Mouse (Mus musculus) lung, postnatal 36 days (tissue): ENCODE data around the gene Asb4.

Experiments
- DNase-seq: peaks from one replicate; pipeline ENCODE4 v3.0.0; 2022; ENCODE audit warnings: mixed read lengths

Gene Asb4

GRCm38 (mm10) chr6:5394971-5395370 lies 11.8 kb downstream of the Asb4 start:
- DNase-seq = no peak

DNA sequence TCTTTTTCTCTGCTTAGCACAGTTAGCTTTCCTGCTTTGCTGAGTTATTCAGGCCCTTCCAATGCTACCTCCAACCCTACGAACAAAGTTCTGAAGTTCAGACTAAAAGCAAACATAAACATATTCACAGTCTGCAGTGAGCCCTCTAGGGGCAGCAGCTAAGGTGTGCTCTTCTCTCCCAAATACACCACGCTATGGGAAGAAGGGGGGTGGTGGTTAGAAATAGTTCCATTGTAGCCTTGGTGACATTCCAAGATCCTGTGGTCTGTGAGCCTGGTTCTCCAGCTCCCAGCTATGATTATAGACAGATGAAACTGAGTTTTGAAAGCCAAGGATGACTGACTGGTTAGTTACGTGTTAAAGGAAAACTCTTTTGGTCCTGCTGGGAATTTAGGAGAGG lies 13.6 kb downstream of the Asb4 start:
- DNase-seq = no peak

GRCm38 (mm10) chr6:5401394-5401793 lies 18.2 kb downstream of the Asb4 start:
- peak; percentile 83 for DNase-seq

GRCm38 (mm10) chr6:5403095-5403815 lies 20.1 kb downstream of the Asb4 start:
- no peak for DNase-seq

GRCm38 (mm10) chr6:5404016-5404415 lies 20.8 kb downstream of the Asb4 start:
- DNase-seq = no peak

- DNase-seq = no peak
Measured at GRCm38 (mm10) chr6:5408451-5409177, 25.4 kb downstream of the Asb4 start.

GRCm38 (mm10) chr6:5409676-5410075 lies 26.5 kb downstream of the Asb4 start:
- no peak for DNase-seq

DNA sequence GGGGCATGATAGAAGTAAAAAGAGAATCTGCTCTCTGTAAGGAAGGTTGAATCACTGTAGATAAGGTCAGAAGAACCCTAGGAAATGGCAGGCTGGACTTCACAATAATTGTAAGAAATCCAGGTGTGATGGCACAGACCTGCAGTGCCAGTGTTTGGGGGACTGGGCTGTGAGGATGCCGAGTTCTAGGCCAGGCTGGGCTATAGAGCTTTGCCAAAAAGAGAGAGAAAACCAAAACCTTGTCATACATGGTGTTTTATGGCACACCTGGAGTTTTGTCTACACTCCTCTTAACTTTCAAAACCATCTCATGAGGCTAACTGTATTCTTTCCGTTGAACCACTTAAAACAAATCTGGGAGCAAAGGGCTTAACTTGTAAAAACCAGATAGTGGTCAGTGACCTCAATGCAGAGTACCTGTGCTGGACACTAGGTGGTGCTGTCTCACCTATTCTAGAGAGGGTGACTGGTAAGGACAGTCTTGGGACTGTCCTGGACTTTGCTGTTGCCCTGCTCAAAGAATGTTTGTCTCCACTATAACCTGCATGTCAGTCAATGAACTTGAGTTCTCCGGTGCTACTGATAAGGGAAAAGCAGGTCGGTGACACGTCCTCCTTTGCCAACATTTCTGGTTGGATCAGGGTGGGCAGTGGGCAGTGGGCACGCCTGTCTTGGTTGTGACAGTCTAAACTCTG lies 27.7 kb downstream of the Asb4 start:
- peak; percentile 87 for DNase-seq

GRCm38 (mm10) chr6:5413282-5413681 lies 30.1 kb downstream of the Asb4 start:
- DNase-seq = peak; percentile 63

GRCm38 (mm10) chr6:5421442-5421841 lies 38.3 kb downstream of the Asb4 start:
- DNase-seq = no peak

DNA sequence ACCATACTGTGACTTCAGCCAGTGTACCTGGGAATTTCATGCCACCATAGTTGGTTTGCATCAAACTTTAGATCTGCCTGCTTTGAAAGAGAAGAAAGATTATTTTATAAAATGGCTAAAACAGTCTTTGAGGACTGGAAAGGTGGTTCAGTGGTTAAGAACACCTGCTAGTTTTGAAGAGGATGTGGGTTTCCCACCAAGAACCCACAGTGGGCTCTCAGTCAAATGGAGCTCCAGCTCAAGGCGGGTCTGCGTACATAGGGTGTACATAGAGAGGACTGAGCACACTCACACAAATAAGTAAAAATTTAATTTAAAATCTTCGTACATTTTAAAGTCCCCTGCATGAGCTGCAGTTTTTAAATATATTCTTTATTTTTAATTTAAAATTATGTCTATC lies 39.2 kb downstream of the Asb4 start:
- DNase-seq = no peak

GRCm38 (mm10) chr6:5423594-5423993 lies 40.4 kb downstream of the Asb4 start:
- no peak for DNase-seq

DNA sequence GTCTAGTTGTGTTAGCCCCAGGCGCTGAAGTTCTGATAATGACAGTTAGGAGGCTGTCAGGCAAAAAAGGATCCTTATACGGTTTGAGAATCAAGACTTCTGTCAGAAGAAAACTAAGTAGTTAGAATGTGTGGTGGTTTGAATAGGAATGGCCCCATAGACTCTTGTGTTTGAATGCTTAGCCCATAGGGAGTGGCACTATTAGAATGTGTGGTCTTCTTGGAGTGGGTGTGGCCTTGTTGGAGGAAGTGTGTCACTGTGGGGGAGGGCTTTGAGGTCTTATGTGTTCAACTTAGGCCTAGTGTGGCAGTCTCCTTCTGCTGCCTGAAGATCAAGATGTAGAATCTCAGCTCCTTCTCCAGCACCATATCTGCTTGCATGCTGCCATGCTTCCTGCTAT lies 43.8 kb downstream of the Asb4 start:
- no peak for DNase-seq

- DNase-seq = no peak
Measured at GRCm38 (mm10) chr6:5429562-5429961, 46.4 kb downstream of the Asb4 start.

DNA sequence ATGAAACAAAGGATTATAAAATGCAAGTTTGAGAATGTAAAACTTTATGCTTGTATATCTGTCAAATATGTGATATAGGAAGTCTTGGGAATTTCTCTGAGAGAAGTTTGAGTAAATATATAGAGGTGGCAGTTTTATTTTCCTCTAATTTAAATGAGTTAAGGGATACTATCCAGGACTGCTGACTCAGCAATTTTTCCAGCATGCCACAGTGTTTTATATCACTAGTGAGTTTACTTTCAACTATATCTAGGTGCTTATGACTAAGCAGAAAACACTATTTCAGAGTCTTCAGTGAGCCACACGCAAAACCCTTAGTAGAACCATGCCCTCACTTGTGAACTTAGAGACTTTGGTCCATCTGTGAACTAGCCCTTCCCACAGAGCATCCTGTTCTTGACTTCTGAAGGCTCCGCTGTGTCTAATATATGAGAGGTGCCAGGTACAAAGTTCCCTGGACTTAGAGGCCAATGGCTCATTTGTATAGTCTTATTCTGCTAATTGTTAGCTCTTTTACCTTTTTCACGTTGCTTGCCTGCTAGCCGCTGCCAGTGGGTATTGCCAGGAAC lies 46.9 kb downstream of the Asb4 start:
- DNase-seq = no peak

DNA sequence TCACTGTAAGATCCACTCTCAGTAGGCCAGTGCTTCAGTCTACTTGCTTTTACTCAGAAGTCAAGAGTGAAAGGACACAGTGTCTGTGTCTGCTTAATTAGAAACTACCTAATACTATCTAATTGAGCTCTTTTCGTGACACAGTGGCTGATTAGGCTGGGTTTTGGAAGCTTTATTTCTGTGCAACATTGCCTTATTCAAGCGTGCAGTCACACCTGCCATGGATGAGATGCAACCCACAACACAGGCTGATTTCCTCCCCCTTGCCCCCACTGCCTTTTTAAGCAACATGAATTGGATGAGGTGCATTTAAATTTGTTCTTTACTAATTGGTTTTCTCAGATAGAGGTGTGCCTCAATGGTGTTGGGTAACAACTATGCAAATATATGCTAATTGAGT lies 50.7 kb downstream of the Asb4 start:
- no peak for DNase-seq

GRCm38 (mm10) chr6:5437757-5438156 lies 54.6 kb downstream of the Asb4 start:
- DNase-seq = no peak

DNA sequence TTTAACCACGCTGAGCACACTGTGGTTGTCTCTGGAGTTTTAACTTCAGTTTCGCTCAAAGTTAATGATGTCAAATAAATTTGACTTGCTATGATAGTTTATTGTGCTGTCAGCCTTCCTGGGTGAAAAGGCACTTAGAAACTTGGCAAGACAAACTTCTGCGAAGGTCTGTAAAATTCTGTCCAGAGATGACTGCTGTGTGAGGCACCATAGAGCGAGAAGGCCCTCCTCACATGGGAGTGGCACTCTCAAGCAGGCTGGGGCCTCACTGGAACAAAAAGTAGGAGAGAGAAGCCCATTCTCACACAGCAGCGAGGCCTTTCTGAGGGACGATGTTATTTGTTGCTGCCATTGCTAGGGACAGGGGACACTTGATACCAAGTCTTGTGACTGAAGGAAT lies 58.0 kb downstream of the Asb4 start:
- no peak for DNase-seq

- DNase-seq = peak; percentile 63
Measured at GRCm38 (mm10) chr6:5442316-5443085, 59.3 kb downstream of the Asb4 start.

DNA sequence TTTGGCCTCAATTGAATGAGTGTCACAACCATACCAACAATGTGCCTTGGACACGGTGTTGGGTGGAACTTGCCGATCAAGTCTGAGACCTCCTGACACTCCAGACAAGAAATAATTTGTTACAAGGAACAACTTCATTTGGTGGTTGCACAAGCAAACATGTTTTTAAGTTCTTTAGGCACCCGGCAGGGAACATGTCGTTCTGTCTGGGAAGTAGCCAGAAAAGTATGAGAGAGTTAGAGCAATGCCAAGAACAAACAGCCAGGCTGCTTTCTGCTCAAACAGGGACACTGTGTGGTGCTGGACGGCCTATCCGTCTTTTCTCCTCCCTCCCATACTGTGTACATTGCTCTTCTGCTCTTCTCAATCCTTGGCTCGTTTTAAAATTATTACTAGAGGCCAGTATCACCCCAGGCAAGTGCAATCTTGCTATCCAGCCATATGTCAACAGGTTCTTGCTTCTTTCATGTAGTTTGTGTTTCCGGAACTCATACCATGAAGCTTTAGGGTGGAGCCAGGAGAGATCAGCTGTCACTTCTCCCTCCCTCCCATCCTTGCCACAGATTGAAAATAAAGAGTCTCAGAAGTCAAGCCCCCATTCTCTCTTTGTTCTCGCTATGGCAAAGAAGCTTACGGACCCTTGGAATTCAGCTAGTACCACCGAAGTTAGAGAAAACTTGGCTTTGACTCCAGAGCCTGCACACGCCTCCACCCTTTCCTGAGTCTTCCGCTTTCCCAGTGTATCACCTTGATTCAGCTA lies 60.1 kb downstream of the Asb4 start:
- DNase-seq = peak; percentile 85

DNA sequence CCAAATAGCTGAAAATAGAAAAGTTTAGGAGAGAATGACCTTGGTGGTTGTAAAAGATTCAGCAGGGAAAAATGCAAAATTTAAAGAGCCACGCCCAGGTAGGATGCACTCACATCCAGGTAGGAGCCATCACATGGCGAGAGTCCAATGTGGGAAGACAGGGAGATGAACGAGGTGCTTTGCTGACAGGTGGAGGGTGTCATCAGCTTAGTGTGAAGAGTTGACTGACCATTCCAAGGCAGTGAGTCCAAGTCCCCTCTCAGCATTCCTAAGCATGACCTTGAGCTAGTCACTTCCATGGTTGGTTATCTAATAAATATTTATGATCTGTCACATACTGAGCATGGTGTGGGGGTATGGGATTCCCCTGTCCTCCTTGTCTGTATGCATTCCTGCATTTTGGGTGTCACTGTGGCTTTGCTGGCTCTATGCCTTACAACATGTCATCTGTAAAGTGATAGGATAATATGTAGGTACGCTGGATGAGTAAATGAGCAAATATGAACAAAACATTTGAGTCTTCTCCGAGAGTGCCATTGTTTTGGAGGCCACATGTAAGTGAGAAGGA lies 61.2 kb downstream of the Asb4 start:
- DNase-seq = no peak

DNA sequence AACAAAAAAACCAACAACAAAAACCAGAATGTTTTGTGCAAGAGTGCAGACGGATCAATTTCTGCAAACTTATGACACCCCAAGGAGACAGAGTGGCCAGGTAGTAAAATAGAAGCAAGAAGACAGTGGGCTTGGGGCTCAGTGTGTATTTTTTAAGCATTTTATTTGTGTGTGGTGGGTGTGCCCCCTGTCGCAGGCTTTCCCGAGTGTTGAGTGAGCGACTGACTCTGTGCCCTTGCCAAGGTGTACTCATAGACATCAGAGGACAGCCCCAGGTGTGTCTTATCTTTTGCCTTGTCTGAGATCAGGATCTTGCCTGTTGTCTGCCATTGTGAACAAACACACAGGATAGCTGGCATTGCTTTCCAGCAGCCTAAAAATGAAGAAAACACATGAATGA lies 63.8 kb downstream of the Asb4 start:
- no peak for DNase-seq
